Mouse (Mus musculus) forebrain, embryonic 14.5 days (tissue): ENCODE results near the gene Cela3a. TPM values are rescaled to one million over a fixed set of nuclear protein-coding genes. Genes with fewer than 3 reads are reported as not detected.

Source experiments
- ATAC-seq: fragments of 200-750 bp; cut with Nextera tagmentation; 2 replicates; pipeline ENCODE4 v1.8.0; 2017; ENCODE audit warnings: mild to moderate bottlenecking, moderate library complexity
- DNase-seq: peaks from one replicate; pipeline ENCODE4 v3.0.0-alpha.2; 2015; ENCODE audit warnings: low spot score
- H3K27ac ChIP-seq: fragments of 300-500 bp; sonication (generic); 2 replicates; pipeline ENCODE4 v1.5.1; 2014; ENCODE audit warnings: low read depth, mild to moderate bottlenecking, control low read depth, low read length, moderate library complexity
- H3K27me3 ChIP-seq: fragments of 300-500 bp; sonication (generic); replicated peaks from 2 replicates; pipeline ENCODE4 v1.6.1; 2014; ENCODE audit warnings: low read length, control low read depth, mixed read lengths; ENCODE audit not compliant: control insufficient read depth, insufficient read depth
- H3K36me3 ChIP-seq: fragments of 300-500 bp; sonication (generic); 2 replicates; pipeline ENCODE4 v1.6.1; 2014; ENCODE audit warnings: low read length, control low read depth; ENCODE audit not compliant: control insufficient read depth, insufficient read depth
- H3K4me1 ChIP-seq: fragments of 300-500 bp; sonication (generic); 2 replicates; pipeline ENCODE4 v1.6.1; 2014; ENCODE audit warnings: antibody characterized with exemption, low read length, control low read depth; ENCODE audit not compliant: control insufficient read depth, insufficient read depth
- H3K4me2 ChIP-seq: fragments of 300-500 bp; sonication (generic); 2 replicates; pipeline ENCODE4 v1.6.1; 2014; ENCODE audit warnings: mild to moderate bottlenecking, control low read depth, low read length
- H3K4me3 ChIP-seq: fragments of 300-500 bp; sonication (generic); 2 replicates; pipeline ENCODE4 v1.5.1; 2014; ENCODE audit warnings: low read depth, low read length, control low read depth
- H3K9ac ChIP-seq: fragments of 300-500 bp; sonication (generic); 2 replicates; pipeline ENCODE4 v1.6.1; 2014; ENCODE audit warnings: mild to moderate bottlenecking, low read length, control low read depth, moderate library complexity
- H3K9me3 ChIP-seq: fragments of 300-500 bp; sonication (generic); replicated peaks from 2 replicates; pipeline ENCODE4 v1.6.1; 2016; ENCODE audit warnings: low read length, control low read depth, mixed read lengths; ENCODE audit not compliant: control insufficient read depth
- WGBS: fragments of 180-500 bp; shearing (Covaris S2); extraction: QIAGEN DNeasy Blood & Tissue Kit; methylation state at CpG from one replicate; pipeline ENCODE4 v1.1.7; 2014; 5-methylcytosine and 5-hydroxymethylcytosine counted together
- polyA plus RNA-seq: library from polyadenylated mRNA; unstranded; fragments of >200 nt; fragmentation: Nextera tagmentation; extraction: Ambion mirVana; gene quantifications from 2 replicates; pipeline ENCODE4 v1.2.1, GENCODE M21; 2014

Cela3a gene
- polyA plus RNA-seq, 1 experiment from 2014 or later = not detected

GRCm38 (mm10) chr4:137449132-137449531, 39.5 kb upstream of the Cela3a start:
- Histone ChIP-seq H3K4me1 (peaks cover 10% of the 10 kb centered on the region), H3K27me3 (no peaks in the 10 kb centered on the region), H3K9ac (no peak overlapping the region), H3K27ac (no peak overlapping the region), H3K9me3 (no peaks in the 10 kb centered on the region), H3K4me3 (no peak overlapping the region), H3K4me2 (no peak overlapping the region), H3K36me3 (no peaks in the 10 kb centered on the region)
- DNase-seq = no peak
- no peak for ATAC-seq
- WGBS = 76% methylated on average over 2 of the region's 2 CpGs

- no peak overlapping the region for H3K4me3 ChIP-seq
- H3K27me3 ChIP-seq = no peaks in the 10 kb centered on the region
- DNase-seq (peak; percentile 11), ATAC-seq (no peak)
- H3K9me3 ChIP-seq = no peaks in the 10 kb centered on the region
- H3K4me2 ChIP-seq = no peak overlapping the region
- no peaks in the 10 kb centered on the region for H3K36me3 ChIP-seq
- H3K4me1 ChIP-seq = peaks cover 10% of the 10 kb centered on the region
- H3K27ac ChIP-seq = no peak overlapping the region
- no peak overlapping the region for H3K9ac ChIP-seq
- WGBS = 48% methylated on average over 2 of the region's 2 CpGs
These were observed 39.0 kb upstream of the Cela3a start for GRCm38 (mm10) chr4:137448641-137449040.

GRCm38 (mm10) chr4:137448197-137448596, 38.6 kb upstream of the Cela3a start:
- Histone ChIP-seq H3K4me3 (no peak overlapping the region), H3K4me2 (peak overlapping the region; percentile 12; the same call in 1 of the 2 replicates), H3K9me3 (no peaks in the 10 kb centered on the region), H3K4me1 (peaks cover 10% of the 10 kb centered on the region), H3K27me3 (no peaks in the 10 kb centered on the region), H3K9ac (no peak overlapping the region), H3K27ac (no peak overlapping the region), H3K36me3 (no peaks in the 10 kb centered on the region)
- WGBS = 16% methylated on average over 6 of the region's 6 CpGs
- ATAC-seq = 0 out of 2 replicates have a peak, but pooled peaks have one; percentile 61
- peak; percentile 64 for DNase-seq

GRCm38 (mm10) chr4:137447363-137448196, 38.0 kb upstream of the Cela3a start:
- WGBS = 69% methylated on average over 7 of the region's 7 CpGs
- H3K9ac ChIP-seq = no peak overlapping the region
- ATAC-seq = no peak
- no peaks in the 10 kb centered on the region for H3K9me3 ChIP-seq
- H3K4me2 ChIP-seq = peak overlapping the region; percentile 12; the same call in 1 of the 2 replicates
- H3K4me3 ChIP-seq = no peak overlapping the region
- DNase-seq = no peak
- no peak overlapping the region for H3K27ac ChIP-seq
- H3K27me3 ChIP-seq = no peaks in the 10 kb centered on the region
- H3K4me1 ChIP-seq = peaks cover 10% of the 10 kb centered on the region
- H3K36me3 ChIP-seq = no peaks in the 10 kb centered on the region

- WGBS = 92% methylated on average over 4 of the region's 4 CpGs
- Histone ChIP-seq H3K9ac (no peak overlapping the region), H3K27me3 (no peaks in the 10 kb centered on the region)
These were observed 36.3 kb upstream of the Cela3a start for GRCm38 (mm10) chr4:137445881-137446280.

GRCm38 (mm10) chr4:137443625-137444024, 34.0 kb upstream of the Cela3a start:
- Histone ChIP-seq H3K4me3 (no peak overlapping the region), H3K27me3 (no peaks in the 10 kb centered on the region), H3K27ac (no peak overlapping the region), H3K4me2 (no peak overlapping the region), H3K36me3 (no peaks in the 10 kb centered on the region), H3K4me1 (peaks cover 9% of the 10 kb centered on the region), H3K9me3 (no peaks in the 10 kb centered on the region), H3K9ac (no peak overlapping the region)
- DNase-seq (peak; percentile 76), ATAC-seq (peak; percentile 15; the same call in 1 of the 2 replicates)
- 34% methylated on average over 5 of the region's 5 CpGs for WGBS

More at GRCm38 (mm10) chr4:137445881-137446280, 36.3 kb upstream of the Cela3a start:
- DNase-seq (no peak), ATAC-seq (no peak)
- Histone ChIP-seq H3K4me2 (no peak overlapping the region), H3K4me1 (peaks cover 10% of the 10 kb centered on the region), H3K4me3 (no peak overlapping the region), H3K27ac (no peak overlapping the region), H3K36me3 (no peaks in the 10 kb centered on the region), H3K9me3 (no peaks in the 10 kb centered on the region)

- Histone ChIP-seq H3K9me3 (no peaks in the 10 kb centered on the region), H3K4me2 (no peak overlapping the region), H3K27ac (no peak overlapping the region), H3K4me1 (no peaks in the 10 kb centered on the region), H3K36me3 (no peaks in the 10 kb centered on the region), H3K27me3 (no peaks in the 10 kb centered on the region), H3K9ac (no peak overlapping the region), H3K4me3 (no peak overlapping the region)
- whole genome bisulfite sequencing = 85% methylated on average over 4 of the region's 4 CpGs
- no peak for DNase-seq
- ATAC-seq = no peak
These were observed 31.7 kb upstream of the Cela3a start for GRCm38 (mm10) chr4:137441332-137441731.

- no peak overlapping the region for H3K9ac ChIP-seq
- H3K36me3 ChIP-seq = no peaks in the 10 kb centered on the region
- H3K9me3 ChIP-seq = no peaks in the 10 kb centered on the region
- H3K4me3 ChIP-seq = no peak overlapping the region
- no peak overlapping the region for H3K27ac ChIP-seq
- DNase-seq (no peak), ATAC-seq (no peak)
- no peak overlapping the region for H3K4me2 ChIP-seq
- WGBS = 90% methylated on average over 8 of the region's 8 CpGs
- H3K4me1 ChIP-seq = no peaks in the 10 kb centered on the region
- no peaks in the 10 kb centered on the region for H3K27me3 ChIP-seq
These were observed 29.3 kb upstream of the Cela3a start for GRCm38 (mm10) chr4:137438842-137439241.

- no peak for ATAC-seq
- no peak overlapping the region for H3K27ac ChIP-seq
- no peaks in the 10 kb centered on the region for H3K9me3 ChIP-seq
- no peaks in the 10 kb centered on the region for H3K36me3 ChIP-seq
- 89% methylated on average over 8 of the region's 8 CpGs for WGBS
- no peaks in the 10 kb centered on the region for H3K27me3 ChIP-seq
- H3K4me3 ChIP-seq = no peak overlapping the region
- no peaks in the 10 kb centered on the region for H3K4me1 ChIP-seq
- DNase-seq = no peak
- H3K9ac ChIP-seq = no peak overlapping the region
- no peak overlapping the region for H3K4me2 ChIP-seq
These were observed 27.5 kb upstream of the Cela3a start for GRCm38 (mm10) chr4:137436979-137437669.
